ENCODE assay signal across 8 mouse cellular contexts in the genomic region with DNA sequence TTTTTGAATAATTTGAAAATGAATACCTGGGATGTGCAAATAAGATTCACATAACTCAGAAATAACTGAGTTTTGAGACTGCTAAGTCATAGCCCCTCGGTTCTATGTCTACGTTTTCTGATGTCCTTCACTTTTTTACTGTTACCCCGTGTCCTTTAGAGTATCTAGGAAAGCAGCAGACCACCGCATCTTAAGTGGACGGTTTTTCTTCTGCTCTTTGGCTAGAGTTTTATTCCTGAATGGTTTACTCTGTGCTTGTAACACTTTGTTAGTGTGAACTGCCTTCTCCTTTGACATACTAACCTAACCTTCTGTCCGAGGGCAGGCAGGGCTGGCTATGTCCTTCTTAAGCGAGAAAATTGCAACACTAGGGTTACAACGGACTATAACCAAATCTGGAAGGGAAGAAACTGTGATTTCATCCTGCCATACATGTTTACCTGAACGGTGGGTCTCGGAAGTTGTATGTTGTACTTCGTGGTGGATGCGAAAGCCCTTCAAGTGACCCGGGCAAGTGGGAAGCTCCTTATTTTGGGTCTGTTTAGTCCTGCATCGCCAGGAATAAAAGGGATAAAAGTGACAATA. TPM values are rescaled to one million over a fixed set of nuclear protein-coding genes. Genes with fewer than 3 reads are reported as not detected.
DNase-seq lines count a peak whose midpoint lies in the region; ATAC-seq and TF ChIP-seq lines count a peak whose summit lies in the region.

No protein-coding gene starts in this region.

- no peaks in the 10 kb centered on the region for H3K9me3 ChIP-seq in forebrain, embryonic 11.5 days (ENCODE audit: control insufficient read depth, low read length)

- peak overlapping the region; percentile 98 for H3K27ac ChIP-seq in spleen, adult 2 months (ENCODE audit: insufficient read depth, low read length)
- H3K27ac ChIP-seq in forebrain, embryonic 11.5 days (ENCODE audit: low read depth, low read length), result peak overlapping the region; percentile 93
- H3K27ac ChIP-seq in liver, adult 2 months (replicated peaks; ENCODE audit: insufficient read depth, low read depth, low read length), result peak overlapping the region; percentile 99
- peak overlapping the region; percentile 95 for H3K27ac ChIP-seq in olfactory bulb, adult 2 months (ENCODE audit: insufficient read depth, low read depth, low read length)

- peaks cover 20% of the 10 kb centered on the region for H3K36me3 ChIP-seq in spleen, adult 2 months (ENCODE audit: control insufficient read depth, insufficient read depth, low read length)
- H3K36me3 ChIP-seq in forebrain, embryonic 11.5 days (ENCODE audit: control insufficient read depth, insufficient read depth, low read length), result peaks cover 23% of the 10 kb centered on the region
- peaks cover 28% of the 10 kb centered on the region for H3K36me3 ChIP-seq in liver, adult 2 months (ENCODE audit: control insufficient read depth, insufficient read depth, low read length)

- whole genome bisulfite sequencing in spleen, adult 2 months, result 7% methylated on average over 14 of the region's 14 CpGs
- 8% methylated on average over 14 of the region's 14 CpGs for WGBS in forebrain, embryonic 11.5 days
- WGBS in liver, adult 2 months, result 3% methylated on average over 14 of the region's 14 CpGs
- 7% methylated on average over 14 of the region's 14 CpGs for WGBS in olfactory bulb, adult 2 months

- H3K9ac ChIP-seq in forebrain, embryonic 11.5 days (ENCODE audit: low read length), result peak overlapping the region; percentile 94
- peak overlapping the region; percentile 91 for H3K9ac ChIP-seq in liver, adult 2 months (ENCODE audit: low read depth, low read length)

- H3K27me3 ChIP-seq in spleen, adult 2 months (ENCODE audit: control insufficient read depth, insufficient read depth, low read length), result no peaks in the 10 kb centered on the region
- no peaks in the 10 kb centered on the region for H3K27me3 ChIP-seq in forebrain, embryonic 11.5 days (ENCODE audit: control insufficient read depth, insufficient read depth, low read length)
- H3K27me3 ChIP-seq in liver, adult 2 months (ENCODE audit: control insufficient read depth, insufficient read depth, low read length), result no peaks in the 10 kb centered on the region

- no peak for TF ChIP-seq POLR2A in spleen, adult 2 months (IDR thresholded peaks at IDR 0.05; ENCODE audit: low read depth, low read length)
- no peak for TF ChIP-seq POLR2A in liver, adult 2 months (IDR thresholded peaks at IDR 0.05; ENCODE audit: extremely low read depth, insufficient read depth, low read length)
- TF ChIP-seq POLR2A in olfactory bulb, adult 2 months (IDR thresholded peaks at IDR 0.05; ENCODE audit: insufficient read depth, low read depth, low read length), result no peak

- no peak for TF ChIP-seq CTCF in spleen, adult 2 months (IDR thresholded peaks at IDR 0.05; ENCODE audit: extremely low read depth, insufficient read depth, insufficient read length, insufficient replicate concordance)
- TF ChIP-seq CTCF in liver, adult 2 months (IDR thresholded peaks at IDR 0.05; ENCODE audit: low read depth, low read length), result no peak
- TF ChIP-seq CTCF in olfactory bulb, adult 2 months (IDR thresholded peaks at IDR 0.05; ENCODE audit: insufficient read depth, low read depth, low read length), result no peak

- no peak for ATAC-seq in forebrain, embryonic 11.5 days (replicated peaks; ENCODE audit: low FRiP score)

- H3K4me3 ChIP-seq in spleen, adult 2 months (ENCODE audit: extremely low read depth, insufficient read depth, insufficient read length), result peak overlapping the region; percentile 97
- H3K4me3 ChIP-seq in forebrain, embryonic 11.5 days (ENCODE audit: low read depth, low read length), result peak overlapping the region; percentile 80
- peak overlapping the region; percentile 88 for H3K4me3 ChIP-seq in liver, adult 2 months (ENCODE audit: insufficient read depth, low read depth, low read length)
- H3K4me3 ChIP-seq in olfactory bulb, adult 2 months (ENCODE audit: insufficient read depth, low read depth, low read length), result peak overlapping the region; percentile 85

- DNase-seq in spleen, adult 2 months (ENCODE audit: low read depth in 1 of 2, low spot score in 2 of 2), result no peak
- DNase-seq in spleen, postnatal 10 days (ENCODE audit: low spot score in 2 of 2), result no peak
- no peak for DNase-seq in forebrain, embryonic 11.5 days (ENCODE audit: low spot score)
- peak; percentile 84 for DNase-seq in liver, adult 2 months (ENCODE audit: extremely low read depth, low read depth, low spot score)
- DNase-seq in embryo, embryonic 10.5 days (ENCODE audit: low spot score), result no peak
- DNase-seq in testis, postnatal 14 days (ENCODE audit: low spot score), result no peak
- no peak for DNase-seq in cerebellum, adult 9-11 months

- no peaks in the 10 kb centered on the region for H3K4me1 ChIP-seq in spleen, adult 2 months (ENCODE audit: control insufficient read depth, insufficient read depth, insufficient read length)
- peaks cover 7% of the 10 kb centered on the region for H3K4me1 ChIP-seq in forebrain, embryonic 11.5 days (replicated peaks; ENCODE audit: control insufficient read depth, insufficient read depth, low read length)
- H3K4me1 ChIP-seq in liver, adult 2 months (ENCODE audit: control insufficient read depth, insufficient read depth, low read length), result peaks cover 16% of the 10 kb centered on the region
- peaks cover 3% of the 10 kb centered on the region for H3K4me1 ChIP-seq in olfactory bulb, adult 2 months (ENCODE audit: control insufficient read depth, insufficient read depth, low read length)

- no peaks in the 10 kb centered on the region for H3K79me2 ChIP-seq in liver, adult 2 months (ENCODE audit: control insufficient read depth, insufficient read depth, low read length)

- H3K4me2 ChIP-seq in forebrain, embryonic 11.5 days (ENCODE audit: low read depth, low read length, severe bottlenecking), result peak overlapping the region; percentile 73

RNA-seq across cellular contexts. Expression of gene Tpt1, which starts 0.7 kb away (rescaled TPM):
- 2,392 and 2,473 TPM in 2 replicates for polyA plus RNA-seq in spleen, adult 2 months (2012; rRNA removed)
- 889 and 1,020 TPM in 2 replicates for polyA plus RNA-seq in forebrain, embryonic 11.5 days (2014; fragmentation: Nextera tagmentation; extraction: Ambion mirVana)
- total RNA-seq in liver, adult 2 months (2014; rRNA removed), result 1,382 and 1,429 TPM in 2 replicates
- polyA plus RNA-seq in liver, adult 2 months (2012; rRNA removed), result 1,392 and 1,422 TPM in 2 replicates
- polyA plus RNA-seq in olfactory bulb, adult 2 months (2012; ENCODE audit: insufficient read depth, insufficient read length, low replicate concordance, missing spikeins), result 1,524 and 1,757 TPM in 2 replicates

RNA-seq across cellular contexts. Expression of gene Slc25a30, which starts 57.4 kb away (rescaled TPM):
- 6.0 and 8.7 TPM in 2 replicates for polyA plus RNA-seq in spleen, adult 2 months (2012; rRNA removed)
- polyA plus RNA-seq in forebrain, embryonic 11.5 days (2014; fragmentation: Nextera tagmentation; extraction: Ambion mirVana), result 9.2 and 9.4 TPM in 2 replicates
- 10.5 and 14.8 TPM in 2 replicates for total RNA-seq in liver, adult 2 months (2014; rRNA removed)
- 7.3 and 17.4 TPM in 2 replicates for polyA plus RNA-seq in liver, adult 2 months (2012; rRNA removed)
- not detected in 2 replicates for polyA plus RNA-seq in olfactory bulb, adult 2 months (2012; ENCODE audit: insufficient read depth, insufficient read length, low replicate concordance, missing spikeins)
